Mouse (Mus musculus): ENCODE data around the gene Parp12. TPM values are rescaled to one million over a fixed set of nuclear protein-coding genes. Genes with fewer than 3 reads are reported as not detected.

The Parp12 gene
- 9.5 and 10.2 TPM in 2 replicates for polyA plus RNA-seq (2015; fragmentation: Nextera tagmentation; extraction: Ambion mirVana)

- Histone ChIP-seq H3K27ac (peak within 1 kb of the TSS; percentile 14; the same call in 1 of the 2 replicates), H3K9ac (peak within 1 kb of the TSS; percentile 81), H3K4me1 (peaks cover 7% of the 10 kb centered on the region; the same call in 1 of the 2 replicates), H3K9me3 (no peaks in the 10 kb centered on the region), H3K27me3 (peaks cover 10% of the 10 kb centered on the region), H3K4me3 (peak within 1 kb of the TSS; percentile 93), H3K4me2 (peak within 1 kb of the TSS; percentile 79), H3K36me3 (no peaks in the 10 kb centered on the region)
- 2% methylated on average over 100 of the region's 101 CpGs for WGBS
- ATAC-seq (ENCODE audit: borderline replicate concordance, extremely low read depth, low FRiP score, low TSS enrichment), result peak; percentile 86
These were observed at the start of gene Parp12 for GRCm38 (mm10) chr6:39117584-39118455. Gene Parp12, minus strand, starts transcription at chr6:39118349.

- Histone ChIP-seq H3K27ac (no peak overlapping the region), H3K9me3 (no peaks in the 10 kb centered on the region), H3K4me2 (no peak overlapping the region), H3K36me3 (peaks cover 20% of the 10 kb centered on the region), H3K4me3 (no peak overlapping the region), H3K4me1 (no peaks in the 10 kb centered on the region), H3K27me3 (no peaks in the 10 kb centered on the region), H3K9ac (no peak overlapping the region)
- ATAC-seq (ENCODE audit: borderline replicate concordance, extremely low read depth, low FRiP score, low TSS enrichment), result no peak
- WGBS, result 81% methylated on average over 1 of the region's 1 CpGs
These were observed 46.7 kb upstream of the Parp12 start for GRCm38 (mm10) chr6:39164891-39165290.

- peaks cover 20% of the 10 kb centered on the region for H3K36me3 ChIP-seq
- WGBS, result 88% methylated on average over 6 of the region's 6 CpGs
These were observed 43.8 kb upstream of the Parp12 start for GRCm38 (mm10) chr6:39161975-39162374.

GRCm38 (mm10) chr6:39146041-39146440, 27.9 kb upstream of the Parp12 start:
- H3K9me3 ChIP-seq, result no peaks in the 10 kb centered on the region
- peaks cover 52% of the 10 kb centered on the region for H3K36me3 ChIP-seq
- H3K27ac ChIP-seq, result no peak overlapping the region
- ATAC-seq (ENCODE audit: borderline replicate concordance, extremely low read depth, low FRiP score, low TSS enrichment), result no peak
- H3K9ac ChIP-seq, result no peak overlapping the region
- no peaks in the 10 kb centered on the region for H3K27me3 ChIP-seq
- H3K4me2 ChIP-seq, result no peak overlapping the region
- WGBS, result 57% methylated on average over 6 of the region's 6 CpGs
- H3K4me3 ChIP-seq, result no peak overlapping the region
- H3K4me1 ChIP-seq, result no peaks in the 10 kb centered on the region

More at GRCm38 (mm10) chr6:39161975-39162374, 43.8 kb upstream of the Parp12 start:
- H3K4me1 ChIP-seq, result no peaks in the 10 kb centered on the region
- no peaks in the 10 kb centered on the region for H3K9me3 ChIP-seq
- no peak overlapping the region for H3K9ac ChIP-seq
- H3K27ac ChIP-seq, result no peak overlapping the region
- no peak for ATAC-seq (ENCODE audit: borderline replicate concordance, extremely low read depth, low FRiP score, low TSS enrichment)
- no peak overlapping the region for H3K4me2 ChIP-seq
- H3K4me3 ChIP-seq, result no peak overlapping the region
- H3K27me3 ChIP-seq, result no peaks in the 10 kb centered on the region

GRCm38 (mm10) chr6:39132556-39132955, 14.4 kb upstream of the Parp12 start:
- no peak overlapping the region for H3K9ac ChIP-seq
- no peak overlapping the region for H3K4me3 ChIP-seq
- no peak for ATAC-seq (ENCODE audit: borderline replicate concordance, extremely low read depth, low FRiP score, low TSS enrichment)
- no peaks in the 10 kb centered on the region for H3K4me1 ChIP-seq
- peaks cover 12% of the 10 kb centered on the region; the same call in 1 of the 2 replicates for H3K36me3 ChIP-seq
- H3K27ac ChIP-seq, result no peak overlapping the region
- no peaks in the 10 kb centered on the region; the same call in 1 of the 2 replicates for H3K9me3 ChIP-seq
- no peaks in the 10 kb centered on the region for H3K27me3 ChIP-seq
- no peak overlapping the region for H3K4me2 ChIP-seq
- 64% methylated on average over 5 of the region's 5 CpGs for WGBS

- H3K27me3 ChIP-seq, result no peaks in the 10 kb centered on the region
- H3K4me2 ChIP-seq, result no peak overlapping the region
- no peak overlapping the region for H3K27ac ChIP-seq
- ATAC-seq (ENCODE audit: borderline replicate concordance, extremely low read depth, low FRiP score, low TSS enrichment), result no peak
- no peaks in the 10 kb centered on the region; the same call in 1 of the 2 replicates for H3K9me3 ChIP-seq
- no peaks in the 10 kb centered on the region for H3K4me1 ChIP-seq
- peaks cover 12% of the 10 kb centered on the region; the same call in 1 of the 2 replicates for H3K36me3 ChIP-seq
- H3K9ac ChIP-seq, result no peak overlapping the region
- H3K4me3 ChIP-seq, result no peak overlapping the region
- WGBS, result 38% methylated on average over 4 of the region's 4 CpGs
These were observed 13.3 kb upstream of the Parp12 start for GRCm38 (mm10) chr6:39131480-39131879.

- no peak for ATAC-seq (ENCODE audit: borderline replicate concordance, extremely low read depth, low FRiP score, low TSS enrichment)
- H3K4me3 ChIP-seq, result no peak overlapping the region
These were observed 6.6 kb upstream of the Parp12 start for GRCm38 (mm10) chr6:39124719-39125118.

GRCm38 (mm10) chr6:39120685-39121084, 2.5 kb upstream of the Parp12 start:
- Histone ChIP-seq H3K4me2 (no peak overlapping the region), H3K4me3 (no peak overlapping the region), H3K4me1 (peaks cover 7% of the 10 kb centered on the region; the same call in 1 of the 2 replicates), H3K27ac (no peak overlapping the region), H3K9ac (no peak overlapping the region), H3K36me3 (no peaks in the 10 kb centered on the region), H3K27me3 (peaks cover 10% of the 10 kb centered on the region), H3K9me3 (no peaks in the 10 kb centered on the region)
- no peak for ATAC-seq (ENCODE audit: borderline replicate concordance, extremely low read depth, low FRiP score, low TSS enrichment)
- 39% methylated on average over 3 of the region's 3 CpGs for WGBS

More at GRCm38 (mm10) chr6:39124719-39125118, 6.6 kb upstream of the Parp12 start:
- no peak overlapping the region for H3K9ac ChIP-seq
- H3K27ac ChIP-seq, result no peak overlapping the region
- no peaks in the 10 kb centered on the region for H3K27me3 ChIP-seq
- no peaks in the 10 kb centered on the region; the same call in 1 of the 2 replicates for H3K9me3 ChIP-seq
- no peaks in the 10 kb centered on the region for H3K4me1 ChIP-seq
- H3K36me3 ChIP-seq, result no peaks in the 10 kb centered on the region
- H3K4me2 ChIP-seq, result no peak overlapping the region

- Histone ChIP-seq H3K4me3 (peak overlapping the region; percentile 93), H3K36me3 (no peaks in the 10 kb centered on the region), H3K4me2 (peak overlapping the region; percentile 79), H3K9me3 (no peaks in the 10 kb centered on the region), H3K27me3 (peaks cover 10% of the 10 kb centered on the region), H3K27ac (0 out of 2 replicates have a peak overlapping the region, but pooled peaks have one; percentile 14), H3K9ac (peak overlapping the region; percentile 81), H3K4me1 (peaks cover 7% of the 10 kb centered on the region; the same call in 1 of the 2 replicates)
- ATAC-seq (ENCODE audit: borderline replicate concordance, extremely low read depth, low FRiP score, low TSS enrichment), result peak; percentile 28; the same call in 1 of the 2 replicates
- 12% methylated on average over 49 of the region's 49 CpGs for WGBS
These were observed 320 bp upstream of the Parp12 start for GRCm38 (mm10) chr6:39118456-39118881.

GRCm38 (mm10) chr6:39115438-39115837, 2.7 kb downstream of the Parp12 start:
- Histone ChIP-seq H3K36me3 (no peaks in the 10 kb centered on the region), H3K9ac (no peak overlapping the region), H3K4me2 (no peak overlapping the region), H3K27me3 (peaks cover 10% of the 10 kb centered on the region), H3K9me3 (no peaks in the 10 kb centered on the region), H3K27ac (no peak overlapping the region), H3K4me3 (no peak overlapping the region), H3K4me1 (peaks cover 7% of the 10 kb centered on the region; the same call in 1 of the 2 replicates)
- 81% methylated on average over 1 of the region's 1 CpGs for WGBS
- no peak for ATAC-seq (ENCODE audit: borderline replicate concordance, extremely low read depth, low FRiP score, low TSS enrichment)

GRCm38 (mm10) chr6:39113141-39113540, 5.0 kb downstream of the Parp12 start:
- Histone ChIP-seq H3K4me3 (no peak overlapping the region), H3K4me2 (no peak overlapping the region), H3K9ac (no peak overlapping the region), H3K36me3 (no peaks in the 10 kb centered on the region), H3K9me3 (no peaks in the 10 kb centered on the region), H3K4me1 (peaks cover 7% of the 10 kb centered on the region; the same call in 1 of the 2 replicates), H3K27ac (no peak overlapping the region), H3K27me3 (peaks cover 10% of the 10 kb centered on the region)
- no peak for ATAC-seq (ENCODE audit: borderline replicate concordance, extremely low read depth, low FRiP score, low TSS enrichment)
- 54% methylated on average over 3 of the region's 3 CpGs for WGBS

- Histone ChIP-seq H3K4me3 (no peak overlapping the region), H3K27ac (no peak overlapping the region), H3K4me1 (peaks cover 6% of the 10 kb centered on the region; the same call in 1 of the 2 replicates), H3K4me2 (no peak overlapping the region), H3K27me3 (peaks cover 10% of the 10 kb centered on the region), H3K9ac (no peak overlapping the region), H3K9me3 (no peaks in the 10 kb centered on the region), H3K36me3 (no peaks in the 10 kb centered on the region)
- WGBS, result 82% methylated on average over 3 of the region's 3 CpGs
- ATAC-seq (ENCODE audit: borderline replicate concordance, extremely low read depth, low FRiP score, low TSS enrichment), result no peak
These were observed 5.4 kb downstream of the Parp12 start for GRCm38 (mm10) chr6:39112701-39113100.
